Mouse (Mus musculus) forebrain, embryonic 16.5 days (tissue): ENCODE data around the gene Cstf2t. TPM values are rescaled to one million over a fixed set of nuclear protein-coding genes. Genes with fewer than 3 reads are reported as not detected.

Source experiments
- ATAC-seq: fragments of 200-750 bp; cut with Nextera tagmentation; 2 replicates; pipeline ENCODE4 v1.8.0; 2017; ENCODE audit warnings: mild to moderate bottlenecking, moderate library complexity
- H3K27ac ChIP-seq: fragments of 300-500 bp; sonication (generic); 2 replicates; pipeline ENCODE4 v1.5.1; 2014; ENCODE audit warnings: low read length, control low read depth
- H3K27me3 ChIP-seq: fragments of 300-500 bp; sonication (generic); replicated peaks from 2 replicates; pipeline ENCODE4 v1.6.1; 2014; ENCODE audit warnings: low read length; ENCODE audit not compliant: control insufficient read depth, insufficient read depth
- H3K36me3 ChIP-seq: fragments of 300-500 bp; sonication (generic); 2 replicates; pipeline ENCODE4 v1.6.1; 2014; ENCODE audit not compliant: control insufficient read depth, insufficient read depth
- H3K4me1 ChIP-seq: fragments of 300-500 bp; sonication (generic); replicated peaks from 2 replicates; pipeline ENCODE4 v1.6.1; 2014; ENCODE audit warnings: low read length; ENCODE audit not compliant: control insufficient read depth, insufficient read depth
- H3K4me2 ChIP-seq: fragments of 300-500 bp; sonication (generic); 2 replicates; pipeline ENCODE4 v1.6.1; 2014; ENCODE audit warnings: mild to moderate bottlenecking, low read length, control low read depth
- H3K4me3 ChIP-seq: fragments of 300-500 bp; sonication (generic); replicated peaks from 2 replicates; pipeline ENCODE4 v1.5.1; 2014; ENCODE audit warnings: mild to moderate bottlenecking, low read length, control low read depth
- H3K9ac ChIP-seq: fragments of 300-500 bp; sonication (generic); replicated peaks from 2 replicates; pipeline ENCODE4 v1.6.1; 2014; ENCODE audit warnings: low read depth, low read length, control low read depth
- H3K9me3 ChIP-seq: fragments of 300-500 bp; sonication (generic); 2 replicates; pipeline ENCODE4 v1.6.1; 2016; ENCODE audit warnings: low read length; ENCODE audit not compliant: control insufficient read depth
- WGBS: fragments of 180-500 bp; shearing (Covaris S2); extraction: QIAGEN DNeasy Blood & Tissue Kit; methylation state at CpG from one replicate; pipeline ENCODE4 v1.1.7; 2014; 5-methylcytosine and 5-hydroxymethylcytosine counted together
- polyA plus RNA-seq: library from polyadenylated mRNA; unstranded; fragments of >200 nt; fragmentation: Nextera tagmentation; extraction: Ambion mirVana; gene quantifications from 2 replicates; pipeline ENCODE4 v1.2.1, GENCODE M21; 2015

The Cstf2t gene
- polyA plus RNA-seq, 1 experiment from 2014 or later = 78.2 TPM

- H3K36me3 ChIP-seq = no peaks in the 10 kb centered on the region
- H3K4me2 ChIP-seq = no peak overlapping the region
- no peak for ATAC-seq
- H3K9ac ChIP-seq = no peak overlapping the region
- no peaks in the 10 kb centered on the region for H3K9me3 ChIP-seq
- H3K27me3 ChIP-seq = no peaks in the 10 kb centered on the region
- no peak overlapping the region for H3K4me3 ChIP-seq
- 0 out of 2 replicates have a peak, but pooled peaks cover 6% of the 10 kb centered on the region for H3K4me1 ChIP-seq
- H3K27ac ChIP-seq = no peak overlapping the region
- WGBS = 84% methylated on average over 4 of the region's 4 CpGs
These were observed 6.5 kb upstream of the Cstf2t start for GRCm38 (mm10) chr19:31076106-31076505.

GRCm38 (mm10) chr19:31078241-31078640 is 4.4 kb upstream of the Cstf2t start:
- H3K9ac ChIP-seq = no peak overlapping the region
- no peak overlapping the region for H3K4me2 ChIP-seq
- ATAC-seq = no peak
- no peak overlapping the region for H3K4me3 ChIP-seq
- WGBS = 26% methylated on average over 3 of the region's 3 CpGs
- no peak overlapping the region for H3K27ac ChIP-seq
- peaks cover 9% of the 10 kb centered on the region for H3K4me1 ChIP-seq
- H3K9me3 ChIP-seq = no peaks in the 10 kb centered on the region
- H3K27me3 ChIP-seq = no peaks in the 10 kb centered on the region
- no peaks in the 10 kb centered on the region for H3K36me3 ChIP-seq

- WGBS = 16% methylated on average over 7 of the region's 7 CpGs
These were observed 411 bp upstream of the Cstf2t start for GRCm38 (mm10) chr19:31082226-31082625.

GRCm38 (mm10) chr19:31083761-31084160 is 1.1 kb downstream of the Cstf2t start:
- H3K4me1 ChIP-seq = peaks cover 20% of the 10 kb centered on the region
- peak overlapping the region; percentile 67 for H3K4me2 ChIP-seq
- H3K4me3 ChIP-seq = peak overlapping the region; percentile 80
- H3K9me3 ChIP-seq = 0 out of 2 replicates have a peak, but pooled peaks cover 2% of the 10 kb centered on the region
- WGBS = 95% methylated on average over 8 of the region's 8 CpGs
- no peak overlapping the region for H3K27ac ChIP-seq
- H3K36me3 ChIP-seq = peaks cover 25% of the 10 kb centered on the region
- no peaks in the 10 kb centered on the region for H3K27me3 ChIP-seq
- no peak overlapping the region; the same call in 1 of the 2 replicates for H3K9ac ChIP-seq
- no peak for ATAC-seq

More at GRCm38 (mm10) chr19:31082226-31082625, 411 bp upstream of the Cstf2t start:
- peak; percentile 45 for ATAC-seq
- peak overlapping the region; percentile 55; the same call in 1 of the 2 replicates for H3K9ac ChIP-seq
- H3K4me1 ChIP-seq = peaks cover 20% of the 10 kb centered on the region
- H3K27ac ChIP-seq = peak overlapping the region; percentile 75
- peak overlapping the region; percentile 69 for H3K4me2 ChIP-seq
- 0 out of 2 replicates have a peak, but pooled peaks cover 2% of the 10 kb centered on the region for H3K9me3 ChIP-seq
- H3K27me3 ChIP-seq = no peaks in the 10 kb centered on the region
- peak overlapping the region; percentile 80 for H3K4me3 ChIP-seq
- H3K36me3 ChIP-seq = peaks cover 22% of the 10 kb centered on the region

GRCm38 (mm10) chr19:31097857-31098256 is 15.2 kb downstream of the Cstf2t start:
- Histone ChIP-seq H3K9ac (no peak overlapping the region), H3K27me3 (no peaks in the 10 kb centered on the region), H3K9me3 (no peaks in the 10 kb centered on the region), H3K4me1 (no peaks in the 10 kb centered on the region), H3K4me3 (no peak overlapping the region), H3K36me3 (no peaks in the 10 kb centered on the region), H3K4me2 (no peak overlapping the region), H3K27ac (no peak overlapping the region)
- 79% methylated on average over 3 of the region's 3 CpGs for WGBS
- no peak for ATAC-seq

GRCm38 (mm10) chr19:31099369-31099768 is 16.7 kb downstream of the Cstf2t start:
- 91% methylated on average over 3 of the region's 3 CpGs for WGBS

GRCm38 (mm10) chr19:31104764-31105163 is 22.1 kb downstream of the Cstf2t start:
- Histone ChIP-seq H3K9me3 (no peaks in the 10 kb centered on the region), H3K9ac (no peak overlapping the region), H3K4me3 (no peak overlapping the region), H3K4me2 (no peak overlapping the region), H3K27me3 (no peaks in the 10 kb centered on the region), H3K4me1 (no peaks in the 10 kb centered on the region), H3K36me3 (no peaks in the 10 kb centered on the region), H3K27ac (no peak overlapping the region)
- no peak for ATAC-seq
- WGBS = 87% methylated on average over 6 of the region's 6 CpGs

More at GRCm38 (mm10) chr19:31099369-31099768, 16.7 kb downstream of the Cstf2t start:
- no peaks in the 10 kb centered on the region for H3K9me3 ChIP-seq
- no peaks in the 10 kb centered on the region for H3K27me3 ChIP-seq
- no peak overlapping the region for H3K27ac ChIP-seq
- no peaks in the 10 kb centered on the region for H3K4me1 ChIP-seq
- no peak overlapping the region for H3K4me2 ChIP-seq
- no peaks in the 10 kb centered on the region for H3K36me3 ChIP-seq
- no peak overlapping the region for H3K4me3 ChIP-seq
- H3K9ac ChIP-seq = no peak overlapping the region
- ATAC-seq = no peak

GRCm38 (mm10) chr19:31106036-31106435 is 23.4 kb downstream of the Cstf2t start:
- Histone ChIP-seq H3K27me3 (no peaks in the 10 kb centered on the region), H3K4me1 (no peaks in the 10 kb centered on the region), H3K4me3 (no peak overlapping the region), H3K9ac (no peak overlapping the region), H3K36me3 (no peaks in the 10 kb centered on the region), H3K4me2 (no peak overlapping the region), H3K27ac (no peak overlapping the region), H3K9me3 (no peaks in the 10 kb centered on the region)
- WGBS = 14% methylated on average over 3 of the region's 3 CpGs
- no peak for ATAC-seq

GRCm38 (mm10) chr19:31106835-31107554 is 24.4 kb downstream of the Cstf2t start:
- no peak for ATAC-seq
- H3K36me3 ChIP-seq = no peaks in the 10 kb centered on the region
- H3K4me2 ChIP-seq = no peak overlapping the region
- no peaks in the 10 kb centered on the region for H3K9me3 ChIP-seq
- H3K4me3 ChIP-seq = no peak overlapping the region
- H3K4me1 ChIP-seq = no peaks in the 10 kb centered on the region
- no peaks in the 10 kb centered on the region for H3K27me3 ChIP-seq
- 47% methylated on average over 9 of the region's 9 CpGs for WGBS
- no peak overlapping the region for H3K27ac ChIP-seq
- no peak overlapping the region for H3K9ac ChIP-seq
